Mouse (Mus musculus): Measurements from ENCODE around the gene Gm37240. TPM values are rescaled to one million over a fixed set of nuclear protein-coding genes. Genes with fewer than 3 reads are reported as not detected.
A peak's percentile ranks its signal among the peaks of the same experiment; 100 is the strongest.

Gene Gm37240
- polyA plus RNA-seq, 1 experiment = 0.77 TPM

DNA sequence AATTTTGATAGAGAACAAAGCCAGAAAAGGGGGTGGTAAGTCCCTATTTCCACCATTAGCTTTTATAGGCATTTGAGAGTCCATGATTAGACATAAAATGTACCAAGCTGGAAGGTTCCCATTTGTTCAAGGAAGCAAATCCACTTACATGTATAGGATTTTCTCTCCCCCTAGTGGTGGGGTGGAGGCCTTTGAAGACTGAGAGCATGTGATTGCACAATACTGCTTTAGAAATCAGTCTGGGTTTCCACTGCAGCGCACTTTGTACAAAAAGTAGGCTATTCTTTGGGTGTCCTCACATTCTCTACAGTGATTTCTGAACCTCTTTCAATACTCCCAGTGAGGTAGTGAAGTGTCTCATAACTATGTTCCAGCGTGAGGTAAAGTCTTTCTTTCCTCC is 316.0 kb downstream of the Gm37240 start:
- no peaks in the 10 kb centered on the region for H3K4me1 ChIP-seq (ENCODE audit: control insufficient read depth, insufficient read depth, low read length)
- no peak overlapping the region for H3K27ac ChIP-seq (ENCODE audit: insufficient read depth, low read length)
- no peak overlapping the region for H3K4me3 ChIP-seq (replicated peaks; ENCODE audit: insufficient read depth, low read depth, low read length)
- peak; percentile 53 to 74 for DNase-seq
- TF ChIP-seq CTCF (IDR thresholded peaks at IDR 0.05; ENCODE audit: borderline replicate concordance, insufficient read depth, low read depth, low read length) (peak; percentile 48; the same call in 1 of the 2 replicates), POLR2A (IDR thresholded peaks at IDR 0.05; ENCODE audit: borderline replicate concordance, insufficient read depth, low read length) (no peak)
- H3K27me3 ChIP-seq (ENCODE audit: control insufficient read depth, insufficient read depth, low read length) = no peaks in the 10 kb centered on the region
- WGBS = 58% methylated on average over 2 of the region's 2 CpGs

DNA sequence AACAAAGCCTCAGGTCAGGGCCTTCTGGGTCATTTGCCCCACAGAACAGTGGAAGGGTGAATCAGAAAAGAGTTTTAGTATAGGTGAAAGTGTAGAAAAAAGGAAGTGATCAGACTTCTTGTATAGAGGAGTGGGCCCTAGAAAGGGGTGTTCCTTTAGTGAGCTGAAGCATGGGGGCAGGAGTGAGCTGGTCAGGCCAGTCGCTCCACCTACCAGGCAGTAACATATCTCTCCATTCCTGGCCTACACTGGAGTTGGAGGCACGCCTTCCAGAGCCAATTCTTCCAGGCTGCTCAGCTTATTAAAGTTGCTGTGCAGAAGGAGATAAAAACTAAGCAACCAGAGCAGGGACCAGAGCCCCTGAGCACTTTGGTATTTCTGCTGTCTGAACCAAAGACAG is 322.7 kb downstream of the Gm37240 start:
- Histone ChIP-seq H3K27me3 (ENCODE audit: control insufficient read depth, insufficient read depth, low read length) (no peaks in the 10 kb centered on the region), H3K4me1 (ENCODE audit: control insufficient read depth, insufficient read depth, low read length) (no peaks in the 10 kb centered on the region), H3K4me3 (replicated peaks; ENCODE audit: insufficient read depth, low read depth, low read length) (no peak overlapping the region), H3K27ac (ENCODE audit: insufficient read depth, low read length) (no peak overlapping the region)
- TF ChIP-seq CTCF (IDR thresholded peaks at IDR 0.05; ENCODE audit: borderline replicate concordance, insufficient read depth, low read depth, low read length) = no peak
- no peak for TF ChIP-seq POLR2A (IDR thresholded peaks at IDR 0.05; ENCODE audit: borderline replicate concordance, insufficient read depth, low read length)
- WGBS = 87% methylated on average over 2 of the region's 2 CpGs
- DNase-seq = no peak

- WGBS = 85% methylated on average over 6 of the region's 6 CpGs
- Histone ChIP-seq H3K4me3 (replicated peaks; ENCODE audit: insufficient read depth, low read depth, low read length) (no peak overlapping the region), H3K27ac (ENCODE audit: insufficient read depth, low read length) (no peak overlapping the region), H3K4me1 (ENCODE audit: control insufficient read depth, insufficient read depth, low read length) (no peaks in the 10 kb centered on the region), H3K27me3 (ENCODE audit: control insufficient read depth, insufficient read depth, low read length) (no peaks in the 10 kb centered on the region)
- TF ChIP-seq POLR2A (IDR thresholded peaks at IDR 0.05; ENCODE audit: borderline replicate concordance, insufficient read depth, low read length) (no peak), CTCF (IDR thresholded peaks at IDR 0.05; ENCODE audit: borderline replicate concordance, insufficient read depth, low read depth, low read length) (no peak)
- no peak for DNase-seq
Observed at GRCm38 (mm10) chr3:85553731-85554277, 333.5 kb downstream of the Gm37240 start.

GRCm38 (mm10) chr3:85551352-85551751 is 336.0 kb downstream of the Gm37240 start:
- Histone ChIP-seq H3K4me3 (replicated peaks; ENCODE audit: insufficient read depth, low read depth, low read length) (no peak overlapping the region), H3K27me3 (ENCODE audit: control insufficient read depth, insufficient read depth, low read length) (no peaks in the 10 kb centered on the region), H3K4me1 (ENCODE audit: control insufficient read depth, insufficient read depth, low read length) (no peaks in the 10 kb centered on the region), H3K27ac (ENCODE audit: insufficient read depth, low read length) (no peak overlapping the region)
- WGBS = 28% methylated on average over 2 of the region's 2 CpGs
- no peak for DNase-seq
- no peak for TF ChIP-seq CTCF (IDR thresholded peaks at IDR 0.05; ENCODE audit: borderline replicate concordance, insufficient read depth, low read depth, low read length)
- TF ChIP-seq POLR2A (IDR thresholded peaks at IDR 0.05; ENCODE audit: borderline replicate concordance, insufficient read depth, low read length) = no peak

DNA sequence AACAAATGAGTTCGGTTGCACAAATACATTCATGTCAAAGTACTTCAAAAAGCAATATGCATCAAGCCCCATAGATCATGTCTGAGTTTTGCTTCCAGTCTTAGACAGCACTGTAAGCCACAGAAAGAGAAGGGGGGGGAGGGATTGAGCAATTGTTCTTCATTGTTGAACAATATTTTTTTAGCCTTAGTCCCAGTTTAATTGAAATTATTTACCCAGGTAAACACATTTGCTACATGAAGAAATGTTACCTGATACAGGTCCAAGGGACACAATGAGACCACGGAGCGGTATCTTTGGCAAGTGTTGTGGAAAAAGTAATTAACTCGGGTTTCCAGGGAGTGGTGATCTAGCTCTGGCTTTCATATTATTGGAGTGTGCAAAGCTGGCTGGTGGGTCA is 337.0 kb downstream of the Gm37240 start:
- no peak overlapping the region for H3K4me3 ChIP-seq (replicated peaks; ENCODE audit: insufficient read depth, low read depth, low read length)
- DNase-seq = no peak
- WGBS = 74% methylated on average over 4 of the region's 4 CpGs
- no peak overlapping the region for H3K27ac ChIP-seq (ENCODE audit: insufficient read depth, low read length)
- H3K27me3 ChIP-seq (ENCODE audit: control insufficient read depth, insufficient read depth, low read length) = no peaks in the 10 kb centered on the region
- no peaks in the 10 kb centered on the region for H3K4me1 ChIP-seq (ENCODE audit: control insufficient read depth, insufficient read depth, low read length)
- TF ChIP-seq CTCF (IDR thresholded peaks at IDR 0.05; ENCODE audit: borderline replicate concordance, insufficient read depth, low read depth, low read length) = no peak
- no peak for TF ChIP-seq POLR2A (IDR thresholded peaks at IDR 0.05; ENCODE audit: borderline replicate concordance, insufficient read depth, low read length)

DNA sequence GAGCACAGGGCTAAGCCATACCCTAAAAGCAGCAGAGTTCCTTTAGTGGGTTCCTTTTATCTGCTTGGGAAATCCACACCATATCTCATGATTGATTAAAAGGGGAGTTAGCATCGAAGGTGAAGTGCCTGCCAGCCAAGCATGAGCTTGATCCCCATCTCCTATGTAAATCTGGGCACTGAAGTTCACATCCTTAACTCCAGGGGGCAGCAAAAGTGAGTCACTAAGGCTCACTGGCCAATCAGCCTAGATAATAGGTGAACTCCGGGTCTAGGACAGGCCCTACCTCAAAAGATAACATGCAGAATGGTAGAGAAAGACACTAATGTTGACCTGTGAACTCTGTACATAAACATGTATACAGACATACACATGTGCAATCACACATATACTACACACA is 343.7 kb downstream of the Gm37240 start:
- DNase-seq = no peak
- 66% methylated on average over 2 of the region's 2 CpGs for WGBS
- H3K4me3 ChIP-seq (replicated peaks; ENCODE audit: insufficient read depth, low read depth, low read length) = no peak overlapping the region
- H3K27me3 ChIP-seq (ENCODE audit: control insufficient read depth, insufficient read depth, low read length) = no peaks in the 10 kb centered on the region
- no peak overlapping the region for H3K27ac ChIP-seq (ENCODE audit: insufficient read depth, low read length)
- no peaks in the 10 kb centered on the region for H3K4me1 ChIP-seq (ENCODE audit: control insufficient read depth, insufficient read depth, low read length)
- TF ChIP-seq POLR2A (IDR thresholded peaks at IDR 0.05; ENCODE audit: borderline replicate concordance, insufficient read depth, low read length) (no peak), CTCF (IDR thresholded peaks at IDR 0.05; ENCODE audit: borderline replicate concordance, insufficient read depth, low read depth, low read length) (peak; percentile 24; the same call in 1 of the 2 replicates)

DNA sequence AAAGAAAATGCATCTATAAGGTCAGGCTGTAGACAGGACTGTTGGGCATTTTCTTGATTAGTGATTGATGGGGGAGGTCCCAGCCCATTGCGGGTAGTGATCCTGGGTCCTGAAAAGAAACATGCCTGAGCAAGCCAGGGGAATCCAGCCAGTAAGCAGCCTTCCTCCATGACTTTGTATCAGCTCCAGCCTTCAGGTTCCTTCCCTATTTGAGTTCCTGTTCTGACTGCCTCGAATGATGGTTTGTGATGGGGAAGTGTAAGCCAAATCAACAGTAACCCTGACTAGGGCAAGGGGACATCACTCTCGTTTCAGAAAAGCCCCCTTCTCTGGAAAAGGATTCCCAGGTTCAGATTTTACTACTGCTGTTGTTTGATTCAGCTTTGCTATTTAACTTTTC is 344.6 kb downstream of the Gm37240 start:
- no peaks in the 10 kb centered on the region for H3K27me3 ChIP-seq (ENCODE audit: control insufficient read depth, insufficient read depth, low read length)
- 74% methylated on average over 3 of the region's 3 CpGs for WGBS
- TF ChIP-seq POLR2A (IDR thresholded peaks at IDR 0.05; ENCODE audit: borderline replicate concordance, insufficient read depth, low read length) (no peak), CTCF (IDR thresholded peaks at IDR 0.05; ENCODE audit: borderline replicate concordance, insufficient read depth, low read depth, low read length) (no peak)
- H3K27ac ChIP-seq (ENCODE audit: insufficient read depth, low read length) = no peak overlapping the region
- no peak overlapping the region for H3K4me3 ChIP-seq (replicated peaks; ENCODE audit: insufficient read depth, low read depth, low read length)
- H3K4me1 ChIP-seq (ENCODE audit: control insufficient read depth, insufficient read depth, low read length) = no peaks in the 10 kb centered on the region
- no peak for DNase-seq

DNA sequence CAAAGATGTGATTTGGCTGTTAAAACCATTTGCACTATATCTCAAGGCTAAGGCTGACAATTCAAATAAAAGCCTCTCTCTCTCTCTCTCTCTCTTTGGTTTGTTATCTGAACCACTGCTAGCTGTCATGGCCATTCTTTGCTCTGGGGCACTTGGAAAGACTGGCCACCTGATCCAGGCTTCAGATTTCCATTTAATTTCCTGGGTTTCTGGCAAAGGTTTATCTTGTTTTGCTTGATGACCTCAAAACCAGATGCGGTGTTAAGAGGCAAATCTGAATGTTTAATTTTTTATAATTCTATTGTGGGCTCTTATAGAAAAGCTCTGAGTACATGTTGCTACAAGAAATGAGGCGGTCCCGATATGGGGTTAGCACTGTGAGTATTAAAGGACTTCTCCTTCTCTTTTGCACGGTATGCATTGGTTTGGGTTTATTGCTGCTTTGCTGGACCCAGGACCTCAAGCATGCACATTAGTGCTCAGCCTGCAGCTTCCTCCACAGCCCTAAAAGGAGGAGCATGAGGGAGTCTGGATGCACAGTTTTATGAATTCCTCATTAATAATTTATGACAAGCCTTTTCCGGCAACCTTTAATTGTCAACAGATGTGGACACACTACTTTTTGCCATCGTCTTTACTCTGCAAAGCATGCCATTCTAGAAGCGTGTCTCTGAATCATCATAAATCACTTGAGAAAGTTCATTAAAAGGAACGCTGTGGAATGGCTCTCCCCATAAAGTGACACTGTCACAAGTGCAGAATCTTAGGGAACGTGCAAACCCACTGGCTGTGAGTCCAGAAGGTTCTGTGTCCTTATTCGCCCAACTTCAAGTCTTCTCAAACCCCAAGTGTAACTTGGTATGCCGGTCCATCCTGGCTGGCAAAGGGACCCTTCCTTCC is 351.4 kb downstream of the Gm37240 start:
- no peak overlapping the region for H3K4me3 ChIP-seq (replicated peaks; ENCODE audit: insufficient read depth, low read depth, low read length)
- DNase-seq = no peak
- no peaks in the 10 kb centered on the region for H3K27me3 ChIP-seq (ENCODE audit: control insufficient read depth, insufficient read depth, low read length)
- no peak overlapping the region for H3K27ac ChIP-seq (ENCODE audit: insufficient read depth, low read length)
- WGBS = 85% methylated on average over 11 of the region's 11 CpGs
- TF ChIP-seq POLR2A (IDR thresholded peaks at IDR 0.05; ENCODE audit: borderline replicate concordance, insufficient read depth, low read length) (no peak), CTCF (IDR thresholded peaks at IDR 0.05; ENCODE audit: borderline replicate concordance, insufficient read depth, low read depth, low read length) (no peak)
- peaks cover 6% of the 10 kb centered on the region; the same call in 1 of the 2 replicates for H3K4me1 ChIP-seq (ENCODE audit: control insufficient read depth, insufficient read depth, low read length)
